Mouse (Mus musculus) cerebellum, adult 9-11 months (tissue): ENCODE measurements at regions not wholly inside any gene's neighbourhood (a gene's known extent, or its start where the extent isn't known, plus 50 kb on each side); places are given as distances from the start of the nearest gene placed in this dataset.

Experiments used
- DNase-seq: peaks from one replicate; pipeline ENCODE4 v3.0.0; 2022

- DNase-seq = no peak
These were observed 85.2 kb upstream of the Tmem150c start for GRCm38 (mm10) chr5:100244811-100245210.

GRCm38 (mm10) chr5:100240876-100241275, 81.3 kb upstream of the Tmem150c start:
- peak; percentile 42 for DNase-seq

DNA sequence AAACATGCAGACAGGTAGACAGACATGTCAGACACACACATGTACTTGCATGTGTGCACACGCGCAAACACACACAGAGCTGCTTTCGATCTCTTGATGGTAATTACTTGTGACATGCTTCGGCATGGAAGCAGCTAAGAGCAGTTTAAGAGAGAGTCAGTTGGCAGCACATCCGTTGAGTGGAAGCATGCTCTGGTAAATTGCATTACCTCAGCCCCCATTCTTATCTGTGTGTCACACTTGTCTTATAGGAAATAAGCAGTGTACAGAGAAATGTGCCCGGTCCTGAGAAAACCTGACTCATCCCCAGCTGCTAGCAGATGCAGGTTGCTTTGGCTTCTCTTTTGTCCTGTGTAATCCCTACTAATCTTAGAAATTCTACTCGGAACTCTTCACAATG, 80.0 kb upstream of the Tmem150c start:
- no peak for DNase-seq

- DNase-seq = no peak
These were observed 78.9 kb upstream of the Tmem150c start for GRCm38 (mm10) chr5:100238287-100239036.

GRCm38 (mm10) chr5:100237674-100238278, 78.2 kb upstream of the Tmem150c start:
- DNase-seq = no peak

DNA sequence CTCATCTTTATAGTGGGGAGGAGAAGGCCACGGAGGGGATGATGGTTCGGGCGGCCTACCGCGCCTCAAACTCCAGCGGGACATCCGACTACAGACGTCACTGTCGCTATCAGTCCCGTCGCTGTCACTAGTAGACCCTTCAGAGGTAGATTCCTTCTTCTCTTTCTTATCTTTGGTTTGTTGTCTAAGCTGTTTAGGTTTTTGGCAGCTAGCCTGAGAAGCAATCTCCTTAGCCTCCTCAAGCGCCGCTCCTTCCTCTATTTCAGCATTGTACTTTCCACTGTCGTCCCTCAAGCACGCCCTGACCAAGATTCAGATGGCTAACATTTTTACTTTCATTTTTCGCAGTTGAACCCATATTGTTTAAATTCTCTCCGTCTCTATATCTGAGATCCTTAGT, 76.7 kb upstream of the Tmem150c start:
- no peak for DNase-seq

GRCm38 (mm10) chr5:100232076-100232475, 72.5 kb upstream of the Tmem150c start:
- no peak for DNase-seq

- DNase-seq = no peak
These were observed 72.0 kb upstream of the Tmem150c start for GRCm38 (mm10) chr5:100231574-100231973.

- DNase-seq = no peak
These were observed 70.4 kb upstream of the Tmem150c start for GRCm38 (mm10) chr5:100230038-100230437.

DNA sequence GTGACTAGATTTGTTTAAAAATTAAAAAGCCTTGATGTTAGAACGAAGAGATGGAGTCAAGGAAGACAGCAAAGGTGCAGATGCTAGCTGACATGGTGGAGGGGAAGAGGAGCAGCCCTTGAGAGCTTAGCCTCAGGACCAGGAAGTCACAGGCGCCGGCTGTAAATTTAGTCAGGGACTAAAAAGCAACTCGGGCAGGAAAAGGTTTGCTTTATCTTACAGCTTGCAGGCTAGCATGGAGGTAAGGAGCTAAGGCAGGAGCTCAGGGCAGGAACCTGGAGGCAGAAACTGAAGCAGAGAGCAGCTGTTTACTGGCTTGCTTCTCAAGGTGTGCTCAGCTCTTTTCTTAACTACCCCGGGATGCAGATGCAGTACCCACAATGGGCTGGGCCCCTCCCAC, 68.3 kb upstream of the Tmem150c start:
- DNase-seq = no peak

GRCm38 (mm10) chr5:100226571-100227235, 67.1 kb upstream of the Tmem150c start:
- no peak for DNase-seq

DNA sequence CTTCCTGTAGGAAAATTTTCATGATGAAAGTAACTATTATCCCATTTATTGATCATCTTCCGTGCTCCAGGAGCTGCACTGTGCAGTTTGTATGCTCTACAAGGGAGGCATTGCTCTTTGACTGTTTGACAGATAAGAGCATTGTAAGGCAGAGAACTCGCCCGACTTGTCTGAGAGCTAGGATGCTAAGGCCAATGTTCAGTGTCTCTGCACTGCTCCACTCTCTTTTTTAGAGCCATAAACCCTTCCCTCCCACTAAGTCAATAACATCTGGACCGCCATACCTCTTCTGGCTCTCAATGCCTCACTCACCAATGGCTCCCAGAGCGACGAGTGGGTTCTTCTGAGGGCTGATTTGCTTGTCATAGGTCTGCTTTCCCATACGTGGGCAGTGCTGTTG, 65.9 kb upstream of the Tmem150c start:
- DNase-seq = no peak

DNA sequence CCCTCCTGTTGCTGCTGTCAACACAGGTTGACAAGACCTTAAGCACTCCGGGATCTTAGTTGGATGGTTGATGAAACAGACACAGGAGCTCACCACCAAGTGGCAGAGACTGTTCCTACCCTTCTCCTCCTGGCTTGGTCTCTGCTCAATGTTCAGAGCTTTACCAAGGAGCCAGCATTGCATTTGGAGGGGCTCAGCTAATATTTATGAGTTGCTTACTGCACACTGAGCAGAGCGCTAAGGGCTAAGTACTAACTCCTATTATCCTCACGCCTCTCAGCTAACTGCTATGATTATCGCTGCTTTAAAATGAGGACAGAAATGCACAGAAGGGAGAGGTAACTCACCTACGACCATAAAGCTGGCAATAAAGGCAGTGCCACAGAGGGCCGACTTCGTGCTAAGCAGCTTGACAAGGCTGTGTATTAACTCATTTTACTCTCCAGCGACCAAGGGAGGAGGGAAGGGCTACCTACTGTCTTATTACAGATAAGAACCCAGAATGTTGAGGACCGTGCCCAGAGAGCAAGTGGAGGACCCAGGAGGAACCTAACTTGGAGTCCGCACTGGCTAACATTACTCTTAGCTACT, 65.3 kb upstream of the Tmem150c start:
- DNase-seq = no peak

- no peak for DNase-seq
These were observed 61.5 kb upstream of the Tmem150c start for GRCm38 (mm10) chr5:100221005-100221583.

GRCm38 (mm10) chr5:100220320-100220719, 60.7 kb upstream of the Tmem150c start:
- DNase-seq = no peak

DNA sequence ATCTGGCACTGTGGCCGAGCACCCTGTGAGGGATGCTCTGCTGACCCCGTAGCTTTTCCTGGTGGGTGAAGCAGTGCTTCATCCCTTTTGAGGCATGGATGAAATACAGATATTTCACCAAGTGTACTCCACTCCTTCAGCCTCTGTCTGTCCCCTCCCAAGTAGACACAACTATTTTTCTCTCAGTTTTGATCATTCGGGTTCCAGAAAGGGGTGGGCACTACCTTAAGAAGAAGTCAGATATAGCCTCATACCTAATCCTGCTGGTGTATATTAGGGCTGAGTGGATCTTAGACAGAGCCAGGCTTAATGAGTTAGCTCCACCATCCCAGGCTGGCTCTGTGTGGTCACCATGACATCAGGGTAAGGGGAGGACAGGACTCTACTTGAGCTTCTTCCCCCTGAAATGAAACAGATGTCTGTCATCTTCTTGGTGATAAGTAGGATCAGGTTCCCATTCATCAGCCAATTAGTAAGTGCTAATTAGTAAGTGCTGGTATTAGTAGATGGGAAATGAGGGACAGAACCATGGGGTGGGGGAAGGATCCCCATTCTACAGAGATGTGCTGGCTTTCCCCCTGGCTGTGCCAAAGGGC, 58.7 kb upstream of the Tmem150c start:
- no peak for DNase-seq

DNA sequence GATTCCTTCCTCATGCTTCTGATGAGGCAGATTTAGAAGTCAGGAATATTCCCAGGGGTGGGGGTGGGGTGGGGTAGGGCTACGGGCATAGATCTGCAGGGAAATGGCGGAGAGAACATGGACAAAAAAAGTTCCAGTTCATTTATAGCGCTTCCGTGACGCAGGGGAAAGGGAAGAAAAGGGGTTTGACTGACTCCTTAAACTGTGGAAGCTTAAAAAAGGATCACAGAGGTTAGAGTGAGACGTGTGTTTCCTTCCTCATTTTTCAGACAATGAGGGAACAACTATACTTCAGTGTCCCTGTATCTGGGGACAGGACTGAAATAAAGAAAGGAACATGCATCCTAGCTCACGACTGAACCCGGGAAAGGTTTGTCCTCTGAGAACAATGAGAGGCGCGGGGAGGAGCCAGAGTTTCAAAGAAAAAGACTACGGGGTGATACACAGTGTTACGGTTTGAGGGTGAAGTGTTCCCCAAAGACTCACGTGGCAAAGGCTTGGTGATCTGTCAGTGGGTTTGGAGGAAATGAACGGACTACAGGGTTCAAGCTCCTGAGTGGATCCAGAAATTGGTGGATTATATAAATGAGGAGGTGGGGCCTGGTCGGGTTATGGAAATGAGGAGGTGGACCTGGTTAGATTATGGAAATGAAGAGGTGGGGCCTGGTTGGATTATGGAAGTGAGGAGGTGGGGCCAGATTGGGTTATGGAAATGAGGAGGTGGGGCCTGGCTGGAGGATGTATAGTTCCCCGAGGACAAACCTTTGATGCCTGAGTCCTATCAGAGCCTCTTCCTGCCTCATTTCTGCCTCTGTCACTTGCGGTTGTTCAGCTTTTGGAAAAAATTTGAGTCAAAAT, 57.8 kb upstream of the Tmem150c start:
- no peak for DNase-seq

DNA sequence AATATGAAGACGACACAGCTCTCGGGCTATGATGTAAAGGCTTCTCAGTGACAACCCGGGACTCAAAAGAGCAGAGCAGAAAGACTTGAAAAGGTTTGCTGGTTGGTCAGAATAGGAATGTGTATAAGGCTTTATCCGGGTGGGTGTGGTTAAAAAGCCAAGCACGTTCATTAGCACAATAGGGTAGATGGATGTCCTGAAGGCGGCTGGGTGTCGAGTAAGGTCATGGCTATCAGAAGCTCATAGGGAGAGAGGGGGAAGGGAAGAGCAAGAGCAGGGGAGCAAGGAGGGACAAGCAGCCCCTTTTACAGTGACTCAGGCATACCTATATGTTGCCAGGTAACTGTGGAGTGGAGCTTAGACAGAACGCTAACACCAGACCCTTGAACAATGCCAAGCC, 54.3 kb upstream of the Tmem150c start:
- no peak for DNase-seq

- no peak for DNase-seq
These were observed 51.1 kb upstream of the Tmem150c start for GRCm38 (mm10) chr5:100210708-100211107.
